Mouse (Mus musculus) kidney, embryonic 16.5 days (tissue): Measurements from ENCODE around the gene Rnf167. TPM values are rescaled to one million over a fixed set of nuclear protein-coding genes. Genes with fewer than 3 reads are reported as not detected.

Experiments
- ATAC-seq: fragments of 200-750 bp; cut with Nextera tagmentation; 2 replicates; pipeline ENCODE4 v1.8.0; 2017; ENCODE audit warnings: moderate TSS enrichment; ENCODE audit not compliant: low FRiP score, low TSS enrichment
- H3K27ac ChIP-seq: fragments of 300-500 bp; sonication (generic); 2 replicates; pipeline ENCODE4 v1.5.1; 2014; ENCODE audit warnings: low read length
- H3K27me3 ChIP-seq: fragments of 300-500 bp; sonication (generic); 2 replicates; pipeline ENCODE4 v1.6.1; 2014; ENCODE audit warnings: low read length, control low read depth, mixed read lengths; ENCODE audit not compliant: insufficient read depth
- H3K36me3 ChIP-seq: fragments of 300-500 bp; sonication (generic); 2 replicates; pipeline ENCODE4 v1.6.1; 2014; ENCODE audit warnings: low read length, control low read depth, mixed read lengths; ENCODE audit not compliant: insufficient read depth
- H3K4me1 ChIP-seq: fragments of 300-500 bp; sonication (generic); 2 replicates; pipeline ENCODE4 v1.6.1; 2014; ENCODE audit warnings: low read length, control low read depth, mixed read lengths; ENCODE audit not compliant: insufficient read depth
- H3K4me2 ChIP-seq: fragments of 300-500 bp; sonication (generic); replicated peaks from 2 replicates; pipeline ENCODE4 v1.6.1; 2014; ENCODE audit warnings: low read depth, low read length
- H3K4me3 ChIP-seq: fragments of 300-500 bp; sonication (generic); 2 replicates; pipeline ENCODE4 v1.5.1; 2014; ENCODE audit warnings: mild to moderate bottlenecking, low read length
- H3K9ac ChIP-seq: fragments of 300-500 bp; sonication (generic); replicated peaks from 2 replicates; pipeline ENCODE4 v1.6.1; 2014; ENCODE audit warnings: low read length
- H3K9me3 ChIP-seq: fragments of 300-500 bp; sonication (generic); 2 replicates; pipeline ENCODE4 v1.6.1; 2016; ENCODE audit warnings: low read length, control low read depth
- WGBS: fragments of 180-500 bp; shearing (Covaris S2); extraction: QIAGEN DNeasy Blood & Tissue Kit; methylation state at CpG from one replicate; pipeline ENCODE4 v1.1.7; 2014; 5-methylcytosine and 5-hydroxymethylcytosine counted together
- polyA plus RNA-seq: library from polyadenylated mRNA; unstranded; fragments of >200 nt; fragmentation: Nextera tagmentation; extraction: Ambion mirVana; gene quantifications from 2 replicates; pipeline ENCODE4 v1.2.1, GENCODE M21; 2015

Gene Rnf167
- polyA plus RNA-seq, 1 experiment from 2014 or later: 130 TPM

DNA sequence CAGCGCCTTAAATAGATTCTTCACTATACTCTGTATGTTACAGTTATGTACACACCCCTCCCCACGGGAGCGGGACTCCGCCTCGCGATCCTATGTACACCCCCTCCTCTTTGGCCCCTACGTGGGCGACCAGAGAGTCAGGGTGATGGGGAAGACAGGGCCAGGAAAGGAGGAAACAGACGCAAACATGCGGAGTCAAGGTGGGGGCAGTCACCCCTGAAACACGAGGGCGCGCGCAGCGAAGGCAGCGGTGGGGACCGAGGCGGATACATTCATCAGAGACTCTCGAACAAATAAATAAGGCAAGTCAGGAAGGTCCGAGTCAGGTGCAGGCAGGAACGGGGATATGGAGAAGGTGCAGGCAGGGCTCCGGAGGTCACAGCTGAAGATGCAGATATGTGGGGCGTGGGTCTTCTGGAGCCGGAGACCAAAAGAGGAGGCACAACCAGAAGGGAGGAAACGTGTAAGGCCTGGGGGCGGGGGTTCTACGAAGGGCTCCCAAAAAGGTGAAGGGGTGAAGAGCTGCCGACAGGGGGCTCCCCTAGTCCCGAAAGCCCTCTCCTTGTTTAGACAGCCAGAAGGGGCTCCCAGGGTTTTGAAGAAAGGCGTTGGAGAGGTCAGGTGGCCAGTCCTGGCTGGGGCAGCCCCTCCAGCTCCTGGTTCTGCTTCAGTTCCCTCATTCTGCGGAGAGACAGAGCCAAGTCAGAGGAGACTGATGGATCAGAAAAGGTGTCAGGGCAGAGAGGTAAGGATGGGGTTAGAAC is 22.7 kb downstream of the Rnf167 start:
- H3K27ac ChIP-seq: peak overlapping the region; percentile 99
- H3K4me2 ChIP-seq: peak overlapping the region; percentile 89
- no peaks in the 10 kb centered on the region for H3K9me3 ChIP-seq
- H3K27me3 ChIP-seq: no peaks in the 10 kb centered on the region
- WGBS: under 1% methylated on average over 31 of the region's 31 CpGs
- peaks cover 24% of the 10 kb centered on the region for H3K4me1 ChIP-seq
- H3K4me3 ChIP-seq: peak overlapping the region; percentile 75
- H3K36me3 ChIP-seq: peaks cover 24% of the 10 kb centered on the region
- ATAC-seq: peak; percentile 23
- peak overlapping the region; percentile 91 for H3K9ac ChIP-seq

DNA sequence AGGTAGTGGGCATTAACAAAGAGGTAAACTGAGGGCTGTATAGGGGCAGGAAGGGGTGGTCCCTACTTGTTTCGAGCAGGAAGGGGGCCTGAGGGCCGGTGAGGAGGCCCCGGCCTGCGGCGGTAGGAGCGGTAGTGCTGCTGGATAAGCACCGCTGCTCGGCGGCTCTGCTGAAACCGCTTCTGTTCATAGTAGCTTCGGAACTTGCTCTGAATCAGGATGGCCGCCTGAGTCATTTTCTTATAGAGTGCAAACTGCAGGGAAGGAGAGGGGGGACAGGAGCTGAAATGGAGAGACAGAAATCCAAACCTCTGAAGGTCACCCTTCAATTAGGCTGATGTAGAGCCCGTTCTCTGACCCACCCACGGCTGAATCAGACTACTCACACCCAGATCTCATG is 23.4 kb downstream of the Rnf167 start:
- WGBS: 35% methylated on average over 14 of the region's 14 CpGs
- H3K9me3 ChIP-seq: no peaks in the 10 kb centered on the region
- ATAC-seq: no peak
- peaks cover 24% of the 10 kb centered on the region for H3K4me1 ChIP-seq
- peaks cover 19% of the 10 kb centered on the region for H3K36me3 ChIP-seq
- peak overlapping the region; percentile 91 for H3K9ac ChIP-seq
- H3K4me3 ChIP-seq: peak overlapping the region; percentile 75
- peak overlapping the region; percentile 99 for H3K27ac ChIP-seq
- H3K4me2 ChIP-seq: peak overlapping the region; percentile 89
- no peaks in the 10 kb centered on the region for H3K27me3 ChIP-seq

DNA sequence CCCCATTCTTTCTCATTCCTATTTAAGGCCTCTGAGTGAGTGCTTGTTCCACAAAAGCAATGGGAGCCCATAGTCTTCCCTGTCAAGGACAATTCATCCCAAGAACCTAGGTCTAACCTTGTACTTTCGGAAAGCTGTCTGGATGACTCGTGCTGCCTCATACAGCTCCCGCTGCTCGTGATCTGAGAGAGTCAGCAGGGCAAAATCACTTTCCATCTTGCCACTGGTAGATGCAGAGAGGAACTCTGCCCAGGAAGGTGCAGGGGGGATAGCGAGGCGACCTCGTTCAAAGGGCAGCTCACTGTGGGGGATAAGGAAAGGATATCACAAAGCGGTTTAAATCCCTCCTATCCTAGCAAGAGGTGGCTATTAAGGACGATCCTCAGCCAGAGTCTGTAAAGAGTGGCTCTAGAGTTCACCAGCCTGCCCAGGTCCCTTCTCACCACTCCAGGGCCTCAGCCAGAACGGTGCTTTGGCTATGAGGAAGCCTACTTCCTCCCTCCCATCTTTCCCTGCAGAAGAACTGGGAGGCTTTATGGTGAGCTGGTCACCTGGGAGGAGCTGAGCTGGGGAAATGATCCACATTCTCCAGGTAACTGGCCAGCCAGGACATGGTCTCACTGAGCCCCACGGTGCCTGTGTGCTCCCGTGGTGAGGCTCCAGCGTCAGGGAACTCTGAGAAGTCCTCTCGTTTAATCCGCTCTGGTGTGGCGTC is 24.5 kb downstream of the Rnf167 start:
- H3K27me3 ChIP-seq: no peaks in the 10 kb centered on the region
- H3K36me3 ChIP-seq: peaks cover 18% of the 10 kb centered on the region
- peaks cover 24% of the 10 kb centered on the region for H3K4me1 ChIP-seq
- no peaks in the 10 kb centered on the region for H3K9me3 ChIP-seq
- H3K27ac ChIP-seq: no peak overlapping the region
- no peak for ATAC-seq
- no peak overlapping the region for H3K9ac ChIP-seq
- no peak overlapping the region for H3K4me2 ChIP-seq
- WGBS: 88% methylated on average over 16 of the region's 16 CpGs
- H3K4me3 ChIP-seq: no peak overlapping the region

DNA sequence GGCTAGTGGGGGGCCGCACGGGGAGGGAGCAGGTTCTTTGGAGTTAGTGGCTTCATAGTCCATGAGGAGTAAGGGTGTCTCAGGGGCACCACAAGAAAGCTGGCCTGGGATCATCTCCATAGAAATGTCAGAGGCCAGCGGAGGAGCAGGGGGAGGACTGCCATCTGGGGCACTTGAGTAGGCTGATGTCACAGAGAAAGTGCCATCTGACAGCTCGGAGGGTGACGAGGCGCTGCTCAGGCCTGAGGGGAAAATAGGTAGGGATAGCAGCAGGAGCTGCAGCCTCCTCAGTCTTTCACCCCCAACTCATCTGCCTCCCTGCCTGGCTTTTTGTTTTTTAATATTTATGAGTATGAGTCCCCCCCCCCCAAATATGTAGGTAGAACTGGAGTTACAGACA is 27.0 kb downstream of the Rnf167 start:
- Histone ChIP-seq H3K9me3 (no peaks in the 10 kb centered on the region), H3K27me3 (no peaks in the 10 kb centered on the region), H3K4me3 (no peak overlapping the region), H3K27ac (no peak overlapping the region), H3K4me2 (no peak overlapping the region), H3K4me1 (peaks cover 10% of the 10 kb centered on the region), H3K9ac (no peak overlapping the region), H3K36me3 (peaks cover 16% of the 10 kb centered on the region)
- WGBS: 76% methylated on average over 6 of the region's 6 CpGs
- no peak for ATAC-seq

DNA sequence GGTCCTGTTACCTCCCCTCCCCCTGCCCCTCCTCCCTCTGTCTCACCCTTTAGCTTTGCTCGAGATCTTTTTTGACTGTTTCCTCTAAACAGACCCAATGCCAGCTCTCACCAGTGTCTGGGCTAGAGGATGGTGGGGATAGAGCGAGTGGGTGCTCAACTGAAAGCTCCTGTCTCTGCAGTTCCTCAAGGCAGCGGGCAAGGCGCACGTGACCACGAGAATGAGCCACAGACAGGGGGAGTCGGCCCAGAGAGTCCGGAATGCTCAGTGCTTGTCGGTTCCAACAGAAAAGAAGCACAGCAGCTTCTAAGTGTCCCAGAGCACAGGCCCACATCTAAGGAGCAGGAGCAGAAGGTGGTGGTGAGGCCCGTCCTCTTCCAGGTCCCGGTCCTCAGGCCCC is 27.5 kb downstream of the Rnf167 start:
- no peak overlapping the region for H3K4me3 ChIP-seq
- peaks cover 10% of the 10 kb centered on the region for H3K4me1 ChIP-seq
- no peaks in the 10 kb centered on the region for H3K9me3 ChIP-seq
- WGBS: 79% methylated on average over 11 of the region's 11 CpGs
- ATAC-seq: no peak
- H3K9ac ChIP-seq: no peak overlapping the region
- no peak overlapping the region for H3K27ac ChIP-seq
- peaks cover 20% of the 10 kb centered on the region for H3K36me3 ChIP-seq
- no peaks in the 10 kb centered on the region for H3K27me3 ChIP-seq
- H3K4me2 ChIP-seq: no peak overlapping the region

DNA sequence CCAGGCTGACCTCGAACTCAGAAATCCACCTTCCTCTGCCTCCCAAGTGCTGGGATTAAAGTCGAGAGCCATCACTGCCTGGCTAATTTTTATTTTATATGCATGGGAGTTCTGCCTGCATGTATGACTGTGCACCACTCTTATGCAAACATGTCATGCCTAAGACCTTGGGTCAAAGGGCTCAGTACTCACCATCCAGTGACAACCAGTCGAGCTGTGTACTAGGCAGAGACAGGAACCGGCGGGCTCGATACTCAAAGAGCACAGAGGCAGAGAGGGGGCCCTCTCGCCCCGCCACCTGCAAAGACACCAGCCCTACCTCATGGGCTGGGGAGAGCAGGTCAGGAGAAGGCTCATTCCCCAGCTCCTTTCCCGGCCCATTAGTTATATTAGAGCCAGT is 31.1 kb downstream of the Rnf167 start:
- ATAC-seq: no peak
- H3K27me3 ChIP-seq: no peaks in the 10 kb centered on the region
- H3K27ac ChIP-seq: no peak overlapping the region
- H3K9me3 ChIP-seq: no peaks in the 10 kb centered on the region
- no peak overlapping the region for H3K4me3 ChIP-seq
- H3K4me2 ChIP-seq: no peak overlapping the region
- no peak overlapping the region for H3K9ac ChIP-seq
- peaks cover 5% of the 10 kb centered on the region for H3K4me1 ChIP-seq
- H3K36me3 ChIP-seq: peaks cover 27% of the 10 kb centered on the region
- WGBS: 82% methylated on average over 9 of the region's 9 CpGs

DNA sequence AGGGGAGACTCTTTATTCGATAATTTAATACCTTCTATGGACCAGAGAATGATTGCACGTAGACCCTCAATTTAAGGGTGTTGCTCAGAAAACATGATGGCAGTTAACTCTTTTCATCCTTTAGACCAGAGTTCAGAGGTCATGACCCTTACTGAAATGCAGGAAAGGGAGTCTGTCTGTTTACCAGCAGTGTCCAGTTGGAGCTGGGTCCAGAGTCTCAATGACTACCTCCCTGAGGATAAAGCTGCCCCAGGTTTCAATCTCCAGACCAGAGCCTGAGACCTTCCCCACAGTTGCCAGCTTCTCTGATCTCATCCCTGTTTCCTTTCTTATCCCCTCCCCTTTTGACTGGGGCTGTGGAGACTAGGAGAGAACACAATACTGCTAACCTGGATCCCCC is 31.5 kb downstream of the Rnf167 start:
- ATAC-seq: no peak
- H3K36me3 ChIP-seq: peaks cover 29% of the 10 kb centered on the region

DNA sequence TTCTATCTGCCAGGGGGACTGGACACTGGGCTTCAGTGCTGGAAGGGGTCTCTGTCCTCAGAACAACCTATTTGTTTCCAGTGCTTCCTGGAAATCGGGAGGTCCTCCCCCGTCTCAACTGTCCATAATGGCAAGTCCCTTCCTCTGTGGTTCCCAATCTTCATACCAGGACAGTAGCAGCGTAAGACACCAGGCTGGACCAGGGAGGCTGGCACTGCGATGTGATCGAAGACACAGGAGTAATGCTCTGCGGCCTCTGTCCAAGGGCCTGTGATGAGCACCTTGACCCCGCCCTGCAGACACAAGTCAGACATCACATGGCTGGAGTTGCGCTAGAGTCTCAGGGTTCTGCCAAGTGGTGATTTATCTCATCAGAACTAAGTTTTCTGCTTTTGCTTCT is 32.3 kb downstream of the Rnf167 start:
- no peak overlapping the region for H3K9ac ChIP-seq
- peaks cover 5% of the 10 kb centered on the region for H3K4me1 ChIP-seq
- H3K4me2 ChIP-seq: no peak overlapping the region
- H3K36me3 ChIP-seq: peaks cover 26% of the 10 kb centered on the region
- H3K27ac ChIP-seq: no peak overlapping the region
- ATAC-seq: no peak
- WGBS: 94% methylated on average over 8 of the region's 8 CpGs
- H3K4me3 ChIP-seq: no peak overlapping the region
- H3K9me3 ChIP-seq: no peaks in the 10 kb centered on the region
- H3K27me3 ChIP-seq: no peaks in the 10 kb centered on the region

More for the DNA sequence above, 31.5 kb downstream of the Rnf167 start:
- Histone ChIP-seq H3K4me1 (peaks cover 5% of the 10 kb centered on the region), H3K27me3 (no peaks in the 10 kb centered on the region), H3K4me3 (no peak overlapping the region), H3K9me3 (no peaks in the 10 kb centered on the region), H3K27ac (no peak overlapping the region), H3K4me2 (no peak overlapping the region), H3K9ac (no peak overlapping the region)
- 61% methylated on average over 2 of the region's 2 CpGs for WGBS

DNA sequence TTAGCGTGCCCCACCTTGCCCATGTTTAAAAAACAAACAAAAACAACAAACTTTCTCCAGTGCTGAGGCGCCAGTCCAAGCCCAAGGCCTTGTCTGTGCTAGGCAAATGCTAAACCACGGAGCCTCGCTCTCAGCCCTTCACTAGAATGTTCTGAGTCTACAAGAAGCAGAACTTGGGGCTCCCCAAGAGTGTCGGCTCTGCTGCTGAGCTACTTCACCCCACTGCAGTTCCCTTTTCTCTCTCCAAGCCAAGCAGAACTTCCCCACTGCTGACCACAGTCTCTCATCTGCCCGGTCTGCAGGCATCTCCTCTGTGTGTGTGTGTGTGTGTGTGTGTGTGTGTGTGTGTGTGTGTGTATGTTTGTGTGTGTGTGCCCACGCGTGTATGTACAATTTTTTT is 32.9 kb downstream of the Rnf167 start:
- 91% methylated on average over 8 of the region's 8 CpGs for WGBS
- Histone ChIP-seq H3K27ac (no peak overlapping the region), H3K9ac (no peak overlapping the region), H3K4me3 (no peak overlapping the region), H3K36me3 (peaks cover 22% of the 10 kb centered on the region; the same call in 1 of the 2 replicates), H3K4me1 (peaks cover 5% of the 10 kb centered on the region), H3K9me3 (no peaks in the 10 kb centered on the region), H3K4me2 (no peak overlapping the region), H3K27me3 (no peaks in the 10 kb centered on the region)
- no peak for ATAC-seq

DNA sequence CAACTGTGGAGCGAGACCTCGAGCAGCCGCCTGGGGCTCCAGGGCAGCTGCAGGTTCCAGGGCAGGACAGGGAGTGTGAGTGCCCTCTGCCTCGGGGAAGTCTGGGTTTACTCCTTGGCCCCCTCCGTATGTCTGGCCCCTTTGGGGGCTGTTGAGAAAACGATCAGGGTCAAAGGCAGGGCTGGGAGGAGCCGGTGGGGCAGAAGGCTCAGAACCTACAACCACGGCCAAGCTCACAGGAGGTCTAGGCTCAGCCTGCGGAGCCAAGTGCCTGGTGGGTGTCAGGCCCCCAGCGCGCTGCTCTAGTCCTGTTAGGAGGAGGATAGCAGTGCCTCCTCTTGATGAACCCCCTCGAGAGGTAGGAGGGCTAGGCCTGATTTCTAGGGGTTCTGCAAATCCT is 34.1 kb downstream of the Rnf167 start:
- Histone ChIP-seq H3K9me3 (no peaks in the 10 kb centered on the region), H3K4me2 (no peak overlapping the region), H3K9ac (no peak overlapping the region), H3K4me3 (no peak overlapping the region), H3K4me1 (peaks cover 5% of the 10 kb centered on the region), H3K27me3 (no peaks in the 10 kb centered on the region), H3K36me3 (peaks cover 24% of the 10 kb centered on the region; the same call in 1 of the 2 replicates), H3K27ac (no peak overlapping the region)
- WGBS: 58% methylated on average over 12 of the region's 12 CpGs
- no peak for ATAC-seq
